Mouse (Mus musculus): Measurements from ENCODE around the gene Lpin3. TPM values are rescaled to one million over a fixed set of nuclear protein-coding genes. Genes with fewer than 3 reads are reported as not detected.

The Lpin3 gene
- 1 to 10 TPM; 5.9 to 7.0 TPM for total RNA-seq (2021)
- long read RNA-seq, experiment 1, partial matches to known transcripts, result 0 of 3 reads
- long read RNA-seq, experiment 1, other reads (novel, unspliced or antisense), result 0 of 3 reads
- long read RNA-seq, experiment 2, partial matches to known transcripts, result 1 of 5 reads
- long read RNA-seq, experiment 2, other reads (novel, unspliced or antisense), result 1 of 5 reads

DNA sequence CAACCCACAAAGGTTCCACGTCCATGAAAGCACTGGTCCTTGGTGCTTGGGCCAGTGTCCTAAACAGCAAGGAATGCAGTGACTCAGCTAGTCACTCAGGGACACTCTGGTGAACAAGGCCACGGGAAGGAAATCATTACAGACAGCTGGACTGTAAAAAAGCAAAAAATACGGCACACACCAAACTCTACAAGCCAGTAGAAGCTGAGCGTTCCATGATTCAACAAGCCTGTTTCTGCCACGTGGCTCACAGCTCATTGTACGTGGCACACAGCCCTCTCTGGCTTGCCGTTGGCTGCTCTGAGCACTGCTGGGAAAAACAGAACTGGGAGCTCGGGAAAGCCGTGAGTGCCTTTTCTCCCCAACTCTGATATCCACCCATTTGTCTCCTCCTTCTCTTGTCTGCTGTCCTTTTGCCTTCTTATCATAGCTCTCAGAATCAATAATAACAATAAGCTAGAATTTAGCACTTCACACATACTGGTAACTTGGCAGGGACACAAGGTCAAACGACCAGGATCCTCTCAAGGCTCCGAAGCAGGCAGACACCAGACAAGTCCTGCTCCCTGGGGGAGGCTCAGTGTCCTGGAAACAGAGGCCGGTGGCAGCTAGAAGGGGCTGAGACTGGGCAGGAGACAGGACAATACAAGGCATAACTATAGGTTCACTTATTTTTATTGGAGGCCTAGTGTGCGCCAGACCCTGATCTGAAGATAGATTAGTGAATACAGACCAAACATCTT lies at the start of gene Lpin3:
TSS of gene Lpin3 (plus strand) at position 218 of the 743 bp plus-strand sequence.
- intact Hi-C loops (cut with DNase I), result no loop called here
- peak; percentile 73 to 78 for DNase-seq

DNA sequence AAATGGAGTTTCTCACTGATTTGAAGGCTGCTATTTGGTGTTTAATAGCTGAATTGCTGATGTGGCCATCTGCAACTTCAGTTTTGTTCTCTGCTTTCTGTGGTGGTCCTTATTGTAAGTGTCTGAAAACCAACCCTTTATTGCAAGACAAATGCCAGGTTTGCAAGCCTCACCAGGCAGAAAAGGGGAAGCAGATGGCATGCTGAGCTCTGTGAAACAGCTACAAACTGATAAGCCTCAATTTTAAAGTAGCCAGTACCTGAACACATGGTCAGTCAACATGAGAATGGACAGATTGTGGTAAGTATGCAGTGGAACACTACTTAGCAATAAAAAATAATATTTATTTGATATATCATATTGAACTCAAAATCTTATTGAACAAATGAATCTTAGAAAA lies 39.6 kb upstream of the Lpin3 start:
- intact Hi-C loops (cut with DNase I), result no loop called here
- DNase-seq, result no peak

- intact Hi-C loops (cut with DNase I), result no loop called here
Measured at GRCm38 (mm10) chr2:160847664-160848063, 32.8 kb upstream of the Lpin3 start.

DNA sequence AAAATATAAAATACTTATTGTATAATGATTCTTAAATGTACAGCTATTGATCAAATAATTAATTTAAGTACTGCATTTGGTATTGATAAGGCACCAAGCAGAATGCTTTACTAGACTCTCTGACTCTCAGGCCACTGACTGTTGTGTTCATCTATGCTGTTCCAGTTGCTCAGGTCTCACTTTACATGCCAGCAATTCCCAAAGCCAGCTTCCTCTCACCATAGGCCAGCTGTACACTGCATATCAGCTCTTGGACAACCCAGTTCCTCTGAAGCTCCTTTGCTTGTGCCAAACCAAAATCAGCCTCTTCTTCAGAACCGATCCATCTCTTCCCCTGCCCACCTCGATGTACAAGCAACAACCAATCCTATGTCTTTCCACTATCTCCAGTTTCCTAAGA lies 32.3 kb upstream of the Lpin3 start:
- DNase-seq, result peak in 1 of 2 experiments; percentile 14
- intact Hi-C loops (cut with DNase I), result no loop called here

More at GRCm38 (mm10) chr2:160847664-160848063, 32.8 kb upstream of the Lpin3 start:
- DNase-seq, result no peak

GRCm38 (mm10) chr2:160849617-160850240 lies 30.7 kb upstream of the Lpin3 start:
- DNase-seq, result no peak
- intact Hi-C loops (cut with DNase I), result no loop called here

DNA sequence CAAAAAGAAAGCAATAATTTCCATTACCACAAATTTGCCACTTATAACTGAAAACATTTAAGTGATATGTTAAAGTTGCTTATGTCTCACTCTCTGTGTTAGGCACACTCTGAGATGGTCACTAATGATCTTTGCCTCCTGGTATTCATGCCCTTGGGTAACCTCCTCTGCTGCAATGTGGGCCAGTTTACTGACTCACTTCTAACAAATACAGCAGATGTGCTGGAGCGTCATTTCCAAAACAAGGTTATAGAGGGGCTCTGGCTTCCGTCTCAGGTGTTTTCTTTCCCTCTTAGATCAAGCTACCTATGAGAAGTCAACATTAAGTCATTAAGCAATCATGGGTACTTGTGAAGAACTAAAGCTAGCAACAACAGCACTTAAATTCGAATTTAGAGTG lies 30.1 kb upstream of the Lpin3 start:
- intact Hi-C loops (cut with DNase I), result no loop called here
- DNase-seq, result no peak

- DNase-seq, result no peak
- intact Hi-C loops (cut with DNase I), result no loop called here
Measured at GRCm38 (mm10) chr2:160854687-160855086, 25.8 kb upstream of the Lpin3 start.

DNA sequence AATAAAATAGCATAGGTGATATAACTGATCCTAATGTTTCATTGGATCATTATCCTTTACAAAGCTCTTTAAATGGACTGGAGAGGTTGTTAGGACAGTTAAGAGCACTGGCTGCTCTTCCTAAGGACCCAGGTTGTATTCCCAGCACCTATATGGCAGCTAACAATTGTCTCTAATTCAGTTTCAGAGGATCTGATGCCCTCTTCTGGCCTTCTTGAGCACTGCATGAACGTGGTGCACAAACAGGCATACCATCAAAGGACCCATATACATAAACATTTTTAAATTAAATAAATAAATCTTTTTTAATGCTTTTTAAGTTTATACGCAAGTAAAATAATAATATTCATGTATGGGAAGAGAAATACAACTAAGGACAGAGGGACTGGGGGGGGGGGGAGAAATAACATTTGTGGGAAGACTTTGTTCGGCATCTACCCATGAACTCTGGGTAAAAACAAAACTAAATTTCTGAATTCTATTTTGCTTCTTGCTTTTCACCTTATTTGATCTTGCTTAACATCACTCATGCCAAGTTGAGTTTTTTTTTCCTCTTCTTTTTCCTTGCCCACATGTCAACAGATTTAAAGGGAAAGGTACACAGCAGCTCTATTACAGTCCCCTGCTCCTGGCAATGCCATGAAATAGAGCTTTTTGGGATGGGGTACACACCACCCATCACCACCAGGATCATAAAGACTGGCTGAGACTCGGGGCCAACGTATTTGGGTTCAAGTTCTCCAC lies 23.9 kb upstream of the Lpin3 start:
- no peak for DNase-seq
- intact Hi-C loops (cut with DNase I), result no loop called here

- DNase-seq, result no peak
- intact Hi-C loops (cut with DNase I), result no loop called here
Measured at GRCm38 (mm10) chr2:160860363-160860762, 20.1 kb upstream of the Lpin3 start.

DNA sequence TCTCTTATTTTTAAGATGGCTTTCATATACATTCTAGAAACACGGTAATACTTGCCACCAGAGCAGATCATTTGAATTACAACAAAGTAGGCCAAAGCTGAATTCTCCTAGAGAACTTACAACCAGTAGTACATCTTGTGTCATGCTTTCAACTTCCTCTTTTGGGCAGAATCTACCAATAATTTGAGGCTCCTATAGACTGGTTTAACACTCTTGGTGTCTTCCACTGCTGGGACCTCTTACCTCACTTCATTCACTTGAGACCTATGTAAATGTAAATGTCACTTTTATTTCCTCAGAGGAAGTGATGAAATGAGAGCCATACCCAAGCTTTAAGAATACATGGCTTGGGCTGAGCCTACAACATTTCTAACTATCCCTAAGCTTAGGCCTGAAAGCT lies 16.4 kb upstream of the Lpin3 start:
- no peak for DNase-seq
- intact Hi-C loops (cut with DNase I), result no loop called here

- no peak for DNase-seq
- intact Hi-C loops (cut with DNase I), result no loop called here
Measured at GRCm38 (mm10) chr2:160865266-160865665, 15.2 kb upstream of the Lpin3 start.

GRCm38 (mm10) chr2:160869446-160869845 lies 11.0 kb upstream of the Lpin3 start:
- intact Hi-C loops (cut with DNase I), result no loop called here
- no peak for DNase-seq

- intact Hi-C loops (cut with DNase I), result no loop called here
- no peak for DNase-seq
Measured at GRCm38 (mm10) chr2:160871310-160871709, 9.2 kb upstream of the Lpin3 start.

DNA sequence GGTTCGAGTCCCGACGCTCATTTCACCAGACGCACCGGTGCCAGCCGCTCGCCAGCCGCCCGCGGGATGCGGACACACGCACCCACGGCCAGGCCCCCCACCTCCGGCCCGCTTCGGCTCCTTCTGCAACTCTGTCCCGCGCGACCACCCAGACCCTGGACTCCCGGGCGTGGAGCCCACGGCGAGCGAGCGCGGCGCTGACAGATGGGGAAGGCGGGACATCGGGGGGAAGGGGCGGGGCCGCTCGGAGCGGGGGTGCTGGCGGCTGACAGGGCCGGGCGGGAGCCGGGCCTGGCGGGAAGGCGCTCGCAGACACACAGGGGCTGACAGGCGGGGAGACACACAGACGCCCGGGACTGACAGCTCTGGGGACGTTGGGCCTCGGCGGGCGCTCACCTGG lies 8.1 kb upstream of the Lpin3 start:
- intact Hi-C loops (cut with DNase I), result loop anchor here (2.0 kb wide), 1 partner anchor 66 kb away; no protein-coding TSS in a partner anchor
- peak; percentile 80 to 84 for DNase-seq

GRCm38 (mm10) chr2:160872890-160873382 lies 7.5 kb upstream of the Lpin3 start, which contains the start of gene Zhx3:
Gene Zhx3 (minus strand): TSS chr2:160872998.
- DNase-seq, result peak; percentile 97 to 98
- intact Hi-C loops (cut with DNase I), result loop anchor here (2.0 kb wide), 1 partner anchor 66 kb away; no protein-coding TSS in a partner anchor

DNA sequence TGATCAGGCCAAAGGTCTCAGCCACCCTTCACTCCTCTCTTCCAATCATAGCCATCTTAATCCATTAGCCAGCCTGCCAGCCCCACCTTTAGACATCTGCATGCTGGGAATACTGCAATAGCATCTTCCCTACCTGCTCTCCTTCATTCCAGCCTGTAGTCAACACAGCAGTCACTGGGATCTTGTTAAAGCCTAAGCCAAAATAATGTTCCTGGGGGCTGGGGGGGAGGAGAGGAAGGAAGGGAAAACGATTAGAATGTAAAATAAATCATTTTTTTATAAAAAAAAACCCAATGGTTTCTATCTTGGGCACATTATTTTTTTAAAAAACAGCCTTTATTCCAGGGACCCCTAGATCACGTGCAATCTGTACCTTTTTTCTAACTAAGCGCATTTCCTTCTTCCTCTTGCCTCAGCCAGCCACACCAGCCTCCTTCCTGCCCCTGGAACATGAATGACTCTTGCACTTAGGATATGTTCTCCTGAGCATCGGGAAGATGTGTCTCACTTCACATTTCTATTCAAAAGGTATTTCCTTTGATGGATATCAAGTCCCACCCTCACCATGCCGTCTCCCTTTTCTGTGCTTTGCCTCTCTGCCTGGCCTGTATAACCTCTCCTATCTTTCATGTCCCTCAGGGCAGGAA lies 6.1 kb upstream of the Lpin3 start:
- peak in 1 of 2 experiments; percentile 22 for DNase-seq
- intact Hi-C loops (cut with DNase I), result no loop called here

DNA sequence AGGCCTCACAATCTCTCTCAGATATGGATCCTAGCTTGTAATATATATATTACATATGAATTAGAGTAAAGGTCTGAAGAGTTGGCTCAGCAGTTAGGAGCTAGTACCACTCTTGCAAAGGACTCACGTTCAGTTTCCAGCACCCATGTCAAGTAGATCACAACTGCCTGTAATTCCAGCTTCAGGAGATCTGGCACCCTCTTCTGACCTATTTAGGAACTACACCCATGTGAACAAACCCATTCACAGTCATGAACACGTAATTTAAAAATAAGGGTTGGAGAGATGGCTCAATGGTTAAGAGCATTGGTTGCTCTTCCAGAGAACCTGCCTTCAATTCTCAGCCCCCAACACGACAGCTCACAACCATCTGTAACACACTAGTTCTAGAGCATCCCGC lies 4.4 kb upstream of the Lpin3 start:
- no peak for DNase-seq
- intact Hi-C loops (cut with DNase I), result no loop called here

- DNase-seq, result no peak
- intact Hi-C loops (cut with DNase I), result no loop called here
Measured at GRCm38 (mm10) chr2:160881462-160882101, 1.1 kb downstream of the Lpin3 start.

DNA sequence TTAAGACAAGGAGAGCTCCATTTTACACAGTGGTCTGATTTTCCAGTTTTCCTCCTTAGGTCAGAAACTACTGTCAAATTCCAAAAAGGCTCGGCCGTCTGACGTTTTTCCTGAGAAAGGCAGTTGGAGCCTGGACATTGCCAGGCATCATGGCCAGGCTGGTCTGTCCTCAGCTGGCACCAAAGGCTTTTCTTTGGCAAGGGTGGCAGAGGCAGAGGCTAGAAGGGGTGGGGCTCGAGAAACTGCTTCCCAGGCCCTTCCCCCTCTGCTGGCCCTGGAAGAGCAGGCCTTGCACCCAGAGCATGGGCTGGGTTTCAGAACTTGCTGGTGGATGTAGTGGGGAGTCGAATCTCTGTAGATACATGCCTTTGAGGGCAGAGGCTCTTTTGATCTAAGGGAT lies 2.0 kb downstream of the Lpin3 start:
- peak in 1 of 2 experiments; percentile 34 for DNase-seq
- intact Hi-C loops (cut with DNase I), result no loop called here

- intact Hi-C loops (cut with DNase I), result no loop called here
- DNase-seq, result peak; percentile 76 to 81
Measured at GRCm38 (mm10) chr2:160883912-160884311, 3.4 kb downstream of the Lpin3 start.

All from heart, postnatal 14 days (tissue).